Mouse (Mus musculus): ENCODE measurements at regions not wholly inside any gene's neighbourhood (a gene's known extent, or its start where the extent isn't known, plus 50 kb on each side); places are given as distances from the start of the nearest gene placed in this dataset.

DNA sequence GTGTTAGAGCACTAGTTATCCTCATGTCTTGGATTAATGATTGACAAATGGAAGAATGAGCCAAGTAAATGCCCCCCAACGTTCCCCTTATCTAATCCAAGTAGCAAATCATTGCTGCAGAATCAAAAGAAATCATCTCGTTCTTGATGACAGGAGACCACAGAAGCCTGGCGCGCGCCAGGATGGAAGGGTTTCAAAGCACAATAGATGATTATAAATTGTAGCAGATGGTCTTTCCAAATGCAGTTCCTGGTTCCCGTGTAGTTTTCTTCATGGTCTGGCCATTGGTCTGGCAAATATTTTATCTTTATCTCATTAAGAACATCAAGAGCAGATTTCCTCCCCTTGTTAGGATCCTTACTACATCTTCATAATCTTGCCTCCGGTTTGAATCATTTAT lies 721.8 kb upstream of the Auts2 start:
- DNase-seq, result no peak

DNA sequence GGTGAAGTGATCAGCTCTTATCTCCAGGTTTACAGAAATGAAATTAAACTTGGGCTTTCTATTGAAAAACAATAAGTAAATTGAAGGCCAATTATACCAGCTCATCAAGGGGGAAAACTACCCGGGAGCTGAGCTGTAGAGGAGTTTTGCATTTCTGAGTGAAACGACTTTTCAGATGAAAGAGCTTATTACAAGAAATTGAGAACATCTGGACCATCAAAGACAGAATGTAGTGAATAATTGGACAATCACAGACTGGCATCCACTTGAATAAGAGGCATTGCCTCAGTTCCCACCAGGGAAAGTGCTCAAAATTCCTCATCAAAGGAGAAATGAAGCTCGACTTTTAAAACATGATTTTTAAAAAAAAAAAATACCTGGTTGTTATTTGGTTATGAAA lies 675.7 kb upstream of the Auts2 start:
- DNase-seq, result no peak

DNA sequence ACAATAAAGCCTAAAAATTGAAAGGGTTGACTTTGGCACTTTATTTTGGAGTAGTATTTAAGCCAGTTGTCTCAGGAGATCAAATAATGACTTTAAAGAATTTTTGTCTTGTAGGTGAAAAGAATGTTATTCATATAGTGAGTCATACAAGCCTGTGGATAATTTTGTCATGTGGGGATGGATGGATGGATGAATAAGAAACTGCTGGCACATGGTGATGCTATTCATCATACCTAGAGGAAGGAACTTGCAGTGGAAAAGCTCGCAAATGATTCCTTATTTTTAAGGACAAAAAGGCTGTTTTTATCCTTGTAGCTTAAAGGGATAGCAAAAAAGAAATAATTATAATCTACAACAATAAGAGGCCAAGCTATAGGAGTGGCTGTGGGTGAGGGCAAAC lies 655.4 kb upstream of the Auts2 start:
- DNase-seq, result no peak

DNA sequence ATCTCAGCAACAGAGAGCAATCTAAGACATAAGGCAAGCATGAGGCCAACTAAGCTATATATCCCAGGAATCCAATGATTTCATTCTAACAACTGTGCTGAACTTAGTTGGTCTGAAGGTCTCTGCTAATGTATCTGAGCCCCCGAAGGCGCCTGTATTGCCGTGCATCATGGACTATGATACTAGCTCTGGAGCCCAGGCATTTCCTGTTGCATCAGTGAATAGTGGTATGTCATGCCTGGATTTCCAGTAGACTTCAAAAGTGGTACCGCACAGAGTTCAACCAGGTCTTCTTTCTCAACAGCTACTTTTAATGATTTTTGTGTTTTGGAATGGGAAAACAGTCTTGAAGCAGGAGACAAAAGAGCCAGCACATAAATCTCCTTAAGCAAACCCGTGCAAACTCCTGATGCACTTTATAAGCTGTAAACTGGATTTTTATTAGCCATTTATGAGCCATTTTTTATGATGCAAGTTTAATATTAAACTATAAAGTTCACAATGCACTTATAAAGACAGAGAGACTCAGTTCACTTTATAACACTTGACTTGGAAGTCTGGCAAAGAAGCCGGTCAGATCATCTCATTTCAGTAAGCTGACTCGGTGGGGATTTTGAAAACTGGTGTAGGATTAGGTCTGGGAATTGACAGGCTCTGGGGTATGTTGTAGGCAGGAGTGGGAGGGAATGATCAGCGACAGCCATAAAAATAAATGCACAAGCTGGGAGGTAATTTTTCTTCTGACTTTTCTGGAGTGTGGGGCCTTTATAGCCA lies 646.8 kb upstream of the Auts2 start:
- DNase-seq, result no peak

DNA sequence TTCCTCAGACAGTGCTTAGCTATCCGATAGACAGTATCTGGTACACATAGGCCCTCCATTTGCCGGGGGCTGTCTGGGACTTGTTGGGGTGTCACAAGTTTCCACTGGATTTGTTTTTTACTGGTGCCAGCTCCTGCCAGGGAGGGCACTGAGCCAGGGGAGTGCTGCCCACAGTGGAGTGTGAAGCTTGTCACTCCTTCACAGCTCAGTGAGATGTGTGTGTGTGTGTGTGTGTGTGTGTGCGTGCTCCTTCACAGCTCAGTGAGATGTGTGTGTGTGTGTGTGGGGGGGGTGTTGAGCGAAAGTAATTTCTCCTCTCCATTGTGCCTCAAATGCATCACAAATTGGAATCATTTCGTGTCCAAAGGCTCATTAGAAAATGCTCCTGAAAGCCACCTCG lies 632.5 kb upstream of the Auts2 start:
- peak in 1 of 2 experiments; percentile 7 for DNase-seq

DNA sequence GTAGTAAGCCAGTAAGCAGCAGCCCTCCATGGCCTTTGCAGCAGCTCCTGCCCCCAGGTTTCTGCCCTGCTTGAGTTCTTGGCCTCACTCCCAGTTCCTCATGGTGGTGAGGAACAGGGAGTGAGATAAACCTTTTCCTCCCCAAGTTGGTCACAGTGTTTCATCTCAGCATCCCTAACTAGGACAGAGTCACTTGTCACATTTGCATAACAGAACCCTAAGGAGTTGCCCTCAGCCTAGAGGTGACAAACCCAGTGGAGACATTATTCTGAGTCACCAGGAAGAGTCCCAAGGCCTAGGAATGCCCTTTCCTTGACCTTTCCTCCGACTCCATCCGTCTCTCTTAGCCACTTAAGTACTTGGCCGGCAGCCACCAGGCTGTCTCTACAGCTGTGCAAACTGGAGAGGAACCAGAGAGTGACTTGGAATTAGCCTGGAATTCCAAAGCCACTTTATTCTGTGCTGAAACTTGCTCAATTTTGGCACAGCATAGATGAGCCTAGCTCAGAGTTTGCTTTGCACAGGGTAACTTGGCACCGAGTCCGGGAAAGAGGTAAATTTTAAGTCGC lies 630.1 kb upstream of the Auts2 start:
- peak; percentile 4 to 11 for DNase-seq

DNA sequence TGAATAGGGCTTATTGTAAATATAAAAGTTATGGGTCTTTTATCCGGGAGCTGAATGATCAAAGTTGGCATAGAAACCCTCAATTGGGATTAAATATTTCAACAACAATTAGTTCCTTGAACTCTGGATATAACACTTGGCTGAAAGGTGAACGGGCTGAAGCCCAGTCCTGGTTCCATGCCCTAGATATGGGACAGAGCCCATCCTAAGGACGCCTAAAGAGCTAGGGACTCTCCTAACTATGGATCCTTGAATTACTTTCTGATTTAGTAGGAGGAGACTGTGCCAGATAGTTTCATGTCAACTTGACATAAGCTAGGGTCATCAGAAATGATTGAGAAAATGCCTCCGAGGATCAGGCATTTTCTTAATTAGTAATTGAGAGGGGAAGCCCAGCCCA lies 629.5 kb upstream of the Auts2 start:
- no peak for DNase-seq

DNA sequence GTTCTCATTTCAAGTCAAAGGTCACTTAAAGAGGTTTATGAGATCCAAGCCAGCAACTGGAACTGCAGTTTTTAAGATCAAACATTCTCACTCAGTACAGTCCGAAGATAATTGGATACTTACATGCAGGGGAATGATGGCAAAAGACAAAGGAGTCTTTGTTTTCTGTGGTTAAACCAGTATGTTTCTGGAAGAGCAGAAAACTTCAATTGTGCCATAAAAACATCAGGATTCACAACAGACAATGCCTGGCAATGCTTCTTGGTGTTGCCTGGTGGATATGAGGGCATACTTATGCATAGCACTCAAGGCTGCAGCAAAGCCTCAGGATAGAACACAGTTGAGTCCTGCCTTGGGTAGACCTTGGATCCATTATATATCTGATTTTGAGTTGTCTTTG lies 628.1 kb upstream of the Auts2 start:
- no peak for DNase-seq

DNA sequence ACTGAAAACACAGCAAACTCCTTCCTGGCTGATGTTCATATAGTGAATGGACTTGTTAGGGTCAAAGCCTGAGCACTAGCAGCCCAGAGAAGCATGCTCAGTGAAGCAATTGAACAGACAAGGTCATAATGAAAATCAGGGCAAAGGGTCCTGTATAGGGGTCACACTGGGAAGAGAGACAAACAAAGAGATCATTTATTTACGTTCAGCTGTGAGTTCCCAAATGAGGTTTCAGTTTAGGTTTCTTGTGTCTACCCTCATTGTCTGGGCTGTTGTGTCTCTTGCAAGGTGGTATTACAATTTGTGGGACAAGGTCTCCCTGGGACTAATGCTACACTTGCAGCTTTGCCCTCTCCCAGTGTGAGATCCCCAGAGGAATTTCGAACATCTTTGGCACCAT lies 624.4 kb upstream of the Auts2 start:
- no peak for DNase-seq

DNA sequence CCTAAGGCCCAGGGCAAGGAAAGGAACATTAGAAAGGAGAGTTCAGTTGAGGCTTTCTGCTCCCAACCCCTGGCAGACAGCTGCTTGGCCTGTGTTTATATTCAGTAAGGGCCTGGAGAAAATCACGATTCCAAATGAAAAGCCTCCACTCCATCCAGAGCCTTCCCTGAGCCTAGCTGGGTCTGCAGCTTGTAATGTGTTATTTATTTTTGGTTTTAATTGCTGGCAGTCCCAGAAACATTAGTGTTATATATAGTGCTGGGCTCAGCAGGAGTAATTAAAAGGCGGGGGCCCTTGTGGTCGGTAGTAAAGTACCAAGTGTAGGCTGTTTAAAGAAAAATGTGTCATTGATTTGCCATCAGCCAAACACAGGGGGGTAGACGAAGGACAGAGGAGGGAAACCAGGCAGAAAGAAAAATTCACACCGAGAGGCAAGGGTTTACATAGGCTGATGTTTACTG lies 623.9 kb upstream of the Auts2 start:
- no peak for DNase-seq

DNA sequence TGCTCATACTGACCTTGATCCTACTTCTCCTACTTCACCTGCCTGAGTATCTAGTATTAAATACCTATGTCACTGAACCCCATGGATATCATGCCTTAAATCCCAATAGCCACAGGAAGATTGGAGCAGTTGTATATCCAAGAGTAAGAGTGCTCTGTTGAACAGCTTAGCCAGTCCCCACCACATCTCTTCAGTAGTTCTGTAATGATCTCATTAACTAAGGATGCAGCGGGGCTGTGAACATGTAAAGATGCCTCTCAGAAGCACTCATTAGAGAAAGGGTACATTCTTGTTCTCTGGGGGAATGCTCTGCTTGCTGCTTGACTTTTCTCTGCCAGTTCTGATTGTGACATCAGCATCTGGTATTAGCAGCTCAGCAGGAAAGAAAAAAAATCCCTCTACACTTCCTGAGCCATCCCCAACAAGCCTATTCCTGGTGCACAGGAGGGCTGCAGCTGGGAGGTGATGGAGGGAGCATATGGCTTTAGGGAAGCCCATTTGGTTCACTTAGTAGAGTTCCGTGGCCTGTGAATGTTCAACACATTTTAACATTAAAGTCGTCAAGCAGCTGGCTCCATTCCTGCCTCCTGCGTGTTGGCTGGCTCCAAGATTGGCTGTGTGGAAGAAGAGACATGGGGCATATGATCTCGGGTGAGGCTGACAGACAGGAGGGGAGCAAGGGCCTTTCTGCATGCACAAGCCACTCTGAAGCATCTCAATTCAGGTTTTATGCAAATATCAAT lies 613.1 kb upstream of the Auts2 start:
- peak; percentile 28 to 55 for DNase-seq

DNA sequence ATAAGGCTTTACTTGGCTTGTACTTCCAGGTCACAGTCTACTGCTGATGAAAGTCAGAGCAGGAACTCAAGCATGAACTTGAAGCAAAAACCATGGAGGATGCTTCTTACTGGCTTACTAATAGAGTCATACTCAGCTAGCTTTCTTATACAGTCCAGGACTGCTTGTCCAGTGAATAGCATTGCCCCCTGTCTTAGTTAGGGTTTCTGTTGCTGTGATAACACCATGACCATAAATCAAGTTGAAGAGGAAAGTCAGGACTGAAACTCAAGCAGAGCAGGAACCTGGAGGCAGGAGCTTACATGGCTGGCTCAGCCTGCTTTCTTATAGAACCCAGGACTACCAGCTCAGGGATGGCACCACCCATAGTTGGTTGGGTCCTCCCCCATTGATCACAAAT lies 602.9 kb upstream of the Auts2 start:
- DNase-seq, result no peak

DNA sequence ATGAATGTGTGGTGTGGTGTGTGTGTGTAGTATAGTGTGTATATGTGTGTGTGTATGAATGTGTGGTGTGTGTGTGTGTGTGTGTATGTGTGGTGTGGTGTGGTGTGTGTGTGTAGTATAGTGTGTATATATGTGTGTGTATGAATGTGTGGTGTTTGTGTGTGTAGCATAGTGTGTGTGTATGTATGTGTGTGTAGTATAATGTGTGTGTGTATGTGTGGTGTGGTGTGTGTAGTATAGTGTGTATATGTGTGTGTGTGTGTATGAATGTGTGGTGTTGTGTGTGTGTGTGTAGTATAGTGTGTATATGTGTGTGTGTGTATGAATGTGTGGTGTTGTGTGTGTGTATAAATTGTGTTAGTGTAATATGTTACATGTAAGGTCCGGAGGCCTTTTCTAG lies 600.5 kb upstream of the Auts2 start:
- DNase-seq, result no peak

DNA sequence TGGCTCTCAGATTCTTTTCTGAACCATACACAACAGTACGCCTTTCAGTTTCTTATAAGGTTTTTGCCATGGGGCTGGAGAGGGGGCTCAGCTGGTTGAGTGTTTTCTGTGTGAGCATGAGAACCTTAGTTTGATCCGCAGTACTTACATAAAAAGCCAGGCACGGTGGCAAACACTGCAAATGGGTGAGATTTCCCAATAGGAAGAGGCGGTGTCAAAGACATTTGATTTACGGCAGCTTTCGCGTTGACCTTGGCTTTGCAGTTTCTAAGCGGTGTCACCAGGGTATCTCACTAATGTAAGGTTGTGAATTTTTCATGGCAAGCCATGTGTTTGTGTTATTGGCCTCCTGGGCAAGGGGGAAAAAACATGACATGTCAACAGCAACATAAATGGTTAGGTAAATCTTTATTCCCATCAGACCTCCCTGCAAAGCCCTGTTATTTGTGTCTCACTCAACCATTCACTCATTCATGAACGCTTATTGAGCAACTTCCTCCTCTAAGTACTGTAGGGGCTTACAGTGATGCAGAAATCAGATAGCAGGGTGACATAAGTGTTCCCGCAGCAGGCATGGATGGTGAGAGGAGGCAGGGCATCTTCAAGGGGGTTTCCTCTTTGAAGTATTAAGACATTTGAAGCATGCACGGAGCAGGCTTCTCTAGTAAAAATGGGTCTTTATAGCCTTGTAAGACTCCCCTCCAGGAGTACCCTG lies 599.4 kb upstream of the Auts2 start:
- DNase-seq, result no peak

DNA sequence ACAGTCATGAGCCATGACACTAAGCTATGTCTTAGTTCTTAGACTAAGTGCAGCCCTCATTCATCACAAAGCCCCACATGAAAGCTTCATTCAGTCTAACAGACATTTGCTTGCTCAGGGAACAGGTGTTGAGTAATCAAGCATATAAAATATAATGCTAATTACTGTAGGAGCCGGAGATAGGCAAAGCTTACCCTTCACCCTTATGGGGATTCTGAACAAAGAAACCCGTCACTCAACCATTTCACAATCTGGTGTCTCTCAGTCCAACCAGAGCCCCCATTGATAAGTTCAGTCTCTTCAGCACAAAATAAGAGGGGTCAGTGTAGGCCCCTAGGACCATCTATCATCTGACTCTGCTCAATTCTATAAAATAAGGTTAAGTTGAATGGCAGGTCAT lies 587.9 kb upstream of the Auts2 start:
- no peak for DNase-seq

DNA sequence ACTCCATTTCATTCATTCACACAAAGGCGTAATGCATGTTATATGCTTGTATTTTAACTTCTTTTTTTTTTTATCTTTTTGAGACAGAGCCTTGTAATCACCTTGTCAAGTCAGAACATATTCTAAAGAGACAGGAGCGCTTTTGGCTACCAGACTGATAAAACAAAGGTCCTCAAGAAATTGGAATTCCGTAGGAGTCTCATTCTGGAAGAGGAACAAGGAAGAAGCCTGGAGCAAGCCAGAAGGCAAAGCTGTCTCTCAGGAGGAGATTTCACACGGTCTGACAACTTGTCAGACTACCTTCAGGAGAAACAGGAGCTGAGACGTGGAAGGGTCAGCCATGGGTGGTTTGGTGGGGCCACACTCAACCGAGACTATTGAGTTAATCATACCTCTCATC lies 587.2 kb upstream of the Auts2 start:
- no peak for DNase-seq

DNA sequence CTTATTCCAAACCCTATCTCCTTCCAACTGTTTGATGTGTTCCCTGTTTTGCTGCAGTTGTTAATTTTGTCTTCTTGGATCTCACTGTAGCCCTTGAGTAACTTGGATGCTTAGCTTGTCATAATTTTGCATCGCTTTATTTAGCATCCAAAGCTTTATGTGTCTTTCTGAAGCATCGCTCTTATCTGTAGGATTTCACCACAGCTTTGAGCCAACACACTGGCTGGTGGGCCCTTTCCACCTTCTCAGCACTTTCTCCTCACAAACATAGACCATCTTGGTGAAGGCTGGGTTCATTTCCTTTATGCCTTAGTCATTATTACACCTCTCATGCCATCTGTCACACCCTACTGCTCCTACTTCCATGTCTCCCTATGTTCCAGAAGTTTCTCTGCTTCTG lies 581.1 kb upstream of the Auts2 start:
- no peak for DNase-seq

DNA sequence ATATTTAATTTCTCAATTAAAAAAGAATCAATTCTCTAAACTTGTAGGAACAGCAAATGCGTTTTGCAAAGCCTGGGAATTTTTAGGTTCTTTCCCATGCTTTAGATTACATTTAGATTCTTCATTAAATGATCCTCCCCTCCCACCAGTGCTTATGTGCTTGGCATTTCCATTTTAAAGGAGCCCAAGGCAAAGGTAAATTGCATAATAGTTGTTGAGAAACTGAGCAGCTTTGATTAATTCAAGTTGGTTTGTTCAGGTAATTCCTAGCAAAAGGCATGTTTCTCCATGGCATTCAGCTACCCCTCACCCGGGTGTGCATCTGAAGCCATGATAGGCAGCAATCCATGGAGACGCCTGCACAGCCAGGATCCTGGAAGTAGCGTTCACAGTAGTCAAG lies 570.8 kb upstream of the Auts2 start:
- DNase-seq, result no peak

DNA sequence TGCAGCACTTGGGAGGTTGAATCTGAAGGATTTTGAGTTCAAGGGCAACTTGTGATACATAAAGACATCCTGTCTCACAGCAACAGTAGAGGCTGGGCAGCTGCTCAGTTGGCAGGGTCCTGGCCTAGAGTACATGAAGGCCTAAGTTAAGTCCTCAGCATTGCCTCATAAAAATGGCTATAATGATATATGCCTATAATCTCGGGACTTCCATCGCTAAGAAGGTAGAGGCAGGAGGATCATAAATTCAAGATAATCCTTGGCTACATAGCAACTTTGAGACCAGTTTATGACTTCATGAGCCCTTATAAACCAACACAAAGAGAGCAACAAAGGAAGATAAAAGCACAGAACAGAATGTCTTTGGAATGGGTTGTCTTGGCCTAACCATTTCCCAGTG lies 570.0 kb upstream of the Auts2 start:
- DNase-seq, result no peak

DNA sequence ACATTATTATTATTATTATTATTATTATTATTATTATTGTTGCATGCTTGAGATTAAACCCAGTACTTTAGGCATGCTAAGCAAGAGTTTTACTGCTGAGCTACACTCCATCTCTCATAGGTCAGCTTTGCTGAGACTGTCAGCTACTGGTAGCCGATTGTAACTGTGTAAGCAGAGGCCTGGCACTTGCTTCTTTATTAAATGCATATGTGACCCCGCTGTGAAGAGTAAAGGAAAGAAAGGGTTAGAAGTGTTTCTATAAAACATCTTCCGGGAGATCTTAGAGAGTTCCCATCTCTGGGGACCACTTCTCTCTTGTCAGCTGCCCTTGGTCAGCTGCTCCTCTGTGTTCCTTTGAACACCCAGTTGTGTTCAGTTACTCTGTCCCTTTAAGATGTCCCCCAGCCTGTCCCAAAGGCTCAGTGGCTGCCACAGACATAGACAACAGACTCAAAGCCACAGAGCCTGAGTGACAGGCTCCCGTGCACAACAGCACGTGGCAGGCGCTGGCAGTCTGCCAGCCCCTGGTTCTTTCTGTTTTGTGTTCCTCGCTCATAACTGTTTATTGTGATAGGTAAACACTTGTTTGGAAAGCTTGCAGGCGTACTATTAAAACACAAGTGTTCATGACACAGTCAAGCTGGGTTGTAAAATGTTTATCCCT lies 563.7 kb upstream of the Auts2 start:
- peak; percentile 8 to 23 for DNase-seq

DNA sequence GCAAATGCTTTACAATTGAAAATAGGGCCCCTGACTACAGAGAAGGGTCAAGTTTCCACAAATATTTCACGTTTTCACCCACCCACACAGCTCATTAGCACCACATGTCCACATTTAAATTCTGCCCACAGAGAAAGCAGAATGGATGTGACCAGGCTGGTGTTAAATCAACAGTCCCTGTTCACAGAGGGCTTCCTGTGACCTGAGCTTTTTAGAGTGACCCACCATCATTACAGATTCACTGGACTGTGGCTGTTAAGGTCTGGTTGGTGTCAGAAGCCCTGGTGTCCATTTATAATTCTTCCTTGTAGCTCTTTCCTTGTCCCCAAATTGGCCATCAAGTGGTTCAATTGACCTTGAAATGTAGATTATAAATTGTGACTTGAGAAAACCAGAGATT lies 553.2 kb upstream of the Auts2 start:
- DNase-seq, result no peak

DNA sequence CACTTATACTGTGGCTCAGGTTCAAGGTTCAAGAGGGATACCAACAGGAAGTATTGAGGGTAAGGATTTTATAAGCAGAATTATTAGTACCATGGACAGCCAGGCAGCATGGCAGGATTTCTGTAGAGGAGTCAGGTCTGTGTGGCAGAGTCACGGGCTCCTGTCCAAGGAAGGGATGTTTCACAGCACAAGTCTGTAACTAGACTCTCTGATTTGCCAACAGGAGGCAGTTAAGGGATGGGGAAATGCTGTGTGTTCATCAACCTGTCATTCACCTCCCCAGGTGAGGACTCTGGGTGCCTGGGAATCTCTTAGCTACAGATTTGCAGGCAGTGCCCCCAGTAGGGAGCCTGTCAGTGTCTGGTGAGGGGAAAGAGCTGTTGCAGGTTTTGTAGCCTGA lies 541.7 kb upstream of the Auts2 start:
- DNase-seq, result no peak

DNA sequence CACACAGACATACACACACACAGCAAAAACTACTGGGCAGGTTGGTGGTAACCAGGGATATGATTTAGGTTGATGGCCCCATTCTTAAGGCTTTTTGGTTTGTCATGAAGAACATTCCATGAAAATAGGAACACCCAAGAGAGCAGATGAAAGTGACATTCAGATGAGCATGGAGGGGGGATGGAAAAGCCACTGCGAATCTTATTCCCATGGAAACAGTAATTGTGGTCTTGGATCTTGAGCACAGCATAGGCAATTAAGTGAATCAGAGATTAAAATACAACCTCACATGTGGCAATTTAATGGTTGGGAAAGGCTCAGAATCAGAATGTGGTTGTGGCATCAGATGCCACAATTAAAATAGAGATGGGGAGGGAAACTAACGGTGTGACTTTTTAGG lies 537.6 kb upstream of the Auts2 start:
- peak in 1 of 2 experiments; percentile 3 for DNase-seq

Measured in layer of hippocampus, postnatal 36 days (tissue).